Comparison of ENCODE assay signal across 8 mouse cellular contexts in genomic region chr19:18749598-18750339, GRCm38 (mm10). TPM values are rescaled to one million over a fixed set of nuclear protein-coding genes. Genes with fewer than 3 reads are reported as not detected.
A peak's percentile ranks its signal among the peaks of the same experiment; 100 is the strongest.
DNase-seq lines count a peak whose midpoint lies in the region; ATAC-seq and TF ChIP-seq lines count a peak whose summit lies in the region.

Trpm6 (plus strand) TSS chr19:18749983.

- H3K4me1 ChIP-seq in hindbrain, embryonic 14.5 days (replicated peaks; ENCODE audit: control insufficient read depth, insufficient read depth, low read length): peaks cover 6% of the 10 kb centered on the region
- H3K4me1 ChIP-seq in midbrain, postnatal 0 days (ENCODE audit: insufficient read depth, low read length): no peaks in the 10 kb centered on the region

- peaks cover 13% of the 10 kb centered on the region; the same call in 1 of the 2 replicates for H3K27me3 ChIP-seq in hindbrain, embryonic 14.5 days (ENCODE audit: control insufficient read depth, insufficient read depth, low read length)
- H3K27me3 ChIP-seq in midbrain, postnatal 0 days (ENCODE audit: insufficient read depth, low read length): 0 out of 2 replicates have a peak, but pooled peaks cover 3% of the 10 kb centered on the region

- peak within 1 kb of the TSS; percentile 73 for H3K4me2 ChIP-seq in hindbrain, embryonic 14.5 days (replicated peaks)
- peak within 1 kb of the TSS; percentile 87 for H3K4me2 ChIP-seq in midbrain, postnatal 0 days (ENCODE audit: low read depth, low read length, poor library complexity, severe bottlenecking)

- peak within 1 kb of the TSS; percentile 51; the same call in 1 of the 2 replicates for H3K9ac ChIP-seq in hindbrain, embryonic 14.5 days
- H3K9ac ChIP-seq in midbrain, postnatal 0 days (replicated peaks; ENCODE audit: low read length, poor library complexity, severe bottlenecking): 0 out of 2 replicates have a peak within 1 kb of the TSS, but pooled peaks have one; percentile 25

- H3K9me3 ChIP-seq in hindbrain, embryonic 14.5 days (ENCODE audit: control insufficient read depth, low read length): no peaks in the 10 kb centered on the region
- H3K9me3 ChIP-seq in midbrain, postnatal 0 days (ENCODE audit: low read length): no peaks in the 10 kb centered on the region

- H3K36me3 ChIP-seq in hindbrain, embryonic 14.5 days (replicated peaks; ENCODE audit: control insufficient read depth, insufficient read depth): no peaks in the 10 kb centered on the region
- H3K36me3 ChIP-seq in midbrain, postnatal 0 days (ENCODE audit: insufficient read depth, low read length): no peaks in the 10 kb centered on the region

- no peak for TF ChIP-seq CTCF in midbrain, postnatal 0 days (IDR thresholded peaks at IDR 0.05)

- H3K27ac ChIP-seq in hindbrain, embryonic 14.5 days: no peak within 1 kb of the TSS
- no peak within 1 kb of the TSS for H3K27ac ChIP-seq in midbrain, postnatal 0 days (ENCODE audit: low read depth, low read length)

- peak within 1 kb of the TSS; percentile 34 for H3K4me3 ChIP-seq in hindbrain, embryonic 14.5 days (replicated peaks; ENCODE audit: low read length)
- H3K4me3 ChIP-seq in midbrain, postnatal 0 days (ENCODE audit: low read depth, low read length): peak within 1 kb of the TSS; percentile 41

- WGBS in hindbrain, embryonic 14.5 days: 6% methylated on average over 41 of the region's 41 CpGs
- WGBS in midbrain, postnatal 0 days: 7% methylated on average over 41 of the region's 41 CpGs

- no peak for ATAC-seq in hindbrain, embryonic 14.5 days (ENCODE audit: low FRiP score)
- ATAC-seq in midbrain, postnatal 0 days (ENCODE audit: low FRiP score): no peak

- peak; percentile 10 to 15 for DNase-seq in cerebellum, postnatal 14 days
- no peak for DNase-seq in cerebellum, adult 18-20 months
- DNase-seq in embryo, embryonic 10 days (ENCODE audit: low spot score): peak; percentile 20
- DNase-seq in hindbrain, embryonic 14.5 days (ENCODE audit: low spot score): no peak
- DNase-seq in liver: peak; percentile 11
- no peak for DNase-seq in midbrain, postnatal 0 days (ENCODE audit: low spot score)
- DNase-seq in right cerebral cortex, adult 2 months (ENCODE audit: low spot score in 2 of 2): no peak
- no peak for DNase-seq in layer of hippocampus, adult 8-10 months (ENCODE audit: low spot score in 2 of 2)

RNA-seq across cellular contexts. Expression of gene Trpm6, which starts in this region (rescaled TPM):
- polyA plus RNA-seq in hindbrain, embryonic 14.5 days (2014; fragmentation: Nextera tagmentation; extraction: Ambion mirVana): 0.44 and 0.51 TPM in 2 replicates
- 0.38 TPM in 2 replicates for total RNA-seq in midbrain, postnatal 0 days (2014; rRNA removed)
- 0.26 and 0.29 TPM in 2 replicates for polyA plus RNA-seq in midbrain, postnatal 0 days (2015; fragmentation: Nextera tagmentation; extraction: Ambion mirVana)
- under 1 TPM; 0.28 to 0.68 (median 0.50) TPM for total RNA-seq in layer of hippocampus, adult 8-10 months (2022)

Comparison
In these comparisons a context has a peak if more than half of its experiments do, and no peak if none do; other contexts are left out.
1. DNase-seq: peak in cerebellum, postnatal 14 days (2 of 2), embryo, embryonic 10 days (single experiment) and liver (single experiment); none in cerebellum, adult 18-20 months (0 of 2), hindbrain, embryonic 14.5 days (single experiment), midbrain, postnatal 0 days (single experiment), right cerebral cortex, adult 2 months (0 of 2) and layer of hippocampus, adult 8-10 months (0 of 2).